Comparison of ENCODE assay signal across 11 mouse cellular contexts in the genomic region with DNA sequence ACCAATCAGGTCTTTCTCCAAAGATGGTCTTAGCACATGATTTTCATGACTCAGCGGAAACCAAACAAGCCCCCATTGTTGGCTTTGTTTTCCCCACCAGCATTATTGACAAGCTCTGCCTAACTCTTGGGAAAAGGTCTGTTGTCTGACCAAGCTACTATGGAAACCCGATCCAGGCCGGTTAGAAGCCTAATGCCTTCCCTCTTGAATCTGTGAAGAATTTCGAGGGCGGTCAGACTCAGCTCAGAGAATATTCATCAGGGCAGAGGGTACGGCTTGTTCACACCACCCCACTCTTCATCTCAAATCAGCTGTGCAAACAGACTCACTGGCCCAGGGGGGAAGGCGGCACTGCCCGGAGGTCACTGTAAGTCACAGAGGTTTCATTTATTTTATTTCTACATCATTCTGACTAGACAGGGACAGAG.
DNase-seq lines count a peak whose midpoint lies in the region; ATAC-seq and TF ChIP-seq lines count a peak whose summit lies in the region.
"Had no signal": no experiment of that assay in that cellular context is flagged by ENCODE, and none has a peak within 500 bp of the region (broad histone marks: within the 10 kb centered on the region; RNA-seq: fewer than 3 reads in every experiment).

No protein-coding gene starts in this region.

- H3K9me3 ChIP-seq in forebrain, embryonic 13.5 days (replicated peaks): no peaks in the 10 kb centered on the region
- no peaks in the 10 kb centered on the region for H3K9me3 ChIP-seq in liver, embryonic 11.5 days (ENCODE audit: control insufficient read depth, low read length)
- no peaks in the 10 kb centered on the region for H3K9me3 ChIP-seq in stomach, postnatal 0 days (ENCODE audit: control insufficient read depth, low read length)

- H3K9ac ChIP-seq in forebrain, embryonic 13.5 days: no peak overlapping the region
- no peak overlapping the region for H3K9ac ChIP-seq in liver, embryonic 11.5 days (ENCODE audit: low read depth, low read length)
- no peak overlapping the region for H3K9ac ChIP-seq in stomach, postnatal 0 days (ENCODE audit: low read length)

- H3K36me3 ChIP-seq in forebrain, embryonic 13.5 days (ENCODE audit: poor library complexity, severe bottlenecking): no peaks in the 10 kb centered on the region
- H3K36me3 ChIP-seq in liver, embryonic 11.5 days (ENCODE audit: control insufficient read depth, insufficient read depth, low read length): no peaks in the 10 kb centered on the region
- H3K36me3 ChIP-seq in stomach, postnatal 0 days (ENCODE audit: control insufficient read depth, insufficient read depth, low read length): no peaks in the 10 kb centered on the region

- intact Hi-C loops in left cerebral cortex, adult 2 months (cut with DNase I): no loop called here
- intact Hi-C loops in left cerebral cortex, postnatal 4 days (cut with DNase I): no loop called here

- 15% methylated on average over 8 of the region's 8 CpGs for WGBS in forebrain, embryonic 13.5 days
- WGBS in liver, embryonic 11.5 days: 55% methylated on average over 8 of the region's 8 CpGs
- WGBS in stomach, postnatal 0 days: 30% methylated on average over 8 of the region's 8 CpGs

- H3K4me1 ChIP-seq in forebrain, embryonic 13.5 days: peaks cover 13% of the 10 kb centered on the region
- H3K4me1 ChIP-seq in liver, embryonic 11.5 days (replicated peaks; ENCODE audit: control insufficient read depth, insufficient read depth, low read length): no peaks in the 10 kb centered on the region
- H3K4me1 ChIP-seq in stomach, postnatal 0 days (replicated peaks; ENCODE audit: control insufficient read depth, insufficient read depth): no peaks in the 10 kb centered on the region
- H3K4me1 ChIP-seq: megakaryocyte, embryonic 14.5 days had no signal

- no peak overlapping the region for H3K4me3 ChIP-seq in left cerebral cortex, adult 2 months
- H3K4me3 ChIP-seq in forebrain, embryonic 13.5 days: no peak overlapping the region
- H3K4me3 ChIP-seq in liver, embryonic 11.5 days (ENCODE audit: low read depth, low read length): no peak overlapping the region
- no peak overlapping the region for H3K4me3 ChIP-seq in stomach, postnatal 0 days (ENCODE audit: low read depth, low read length)
- H3K4me3 ChIP-seq: megakaryocyte, embryonic 14.5 days had no signal

- no peaks in the 10 kb centered on the region for H3K27me3 ChIP-seq in forebrain, embryonic 13.5 days
- no peaks in the 10 kb centered on the region for H3K27me3 ChIP-seq in liver, embryonic 11.5 days (replicated peaks; ENCODE audit: control insufficient read depth, insufficient read depth, low read length)
- no peaks in the 10 kb centered on the region for H3K27me3 ChIP-seq in stomach, postnatal 0 days (ENCODE audit: control insufficient read depth, insufficient read depth, low read length)
- H3K27me3 ChIP-seq: megakaryocyte, embryonic 14.5 days had no signal

- TF ChIP-seq CTCF in left cerebral cortex, adult 2 months (IDR thresholded peaks at IDR 0.05): no peak
- TF ChIP-seq CTCF in stomach, postnatal 0 days (IDR thresholded peaks at IDR 0.05; ENCODE audit: low read depth): no peak

- ATAC-seq in forebrain, embryonic 13.5 days: peak; percentile 53; the same call in 1 of the 2 replicates
- no peak for ATAC-seq in liver, embryonic 11.5 days (replicated peaks; ENCODE audit: low FRiP score)
- 0 out of 2 replicates have a peak, but pooled peaks have one; percentile 21 for ATAC-seq in stomach, postnatal 0 days (ENCODE audit: low FRiP score, low TSS enrichment)

- no peak for TF ChIP-seq EP300 in stomach, postnatal 0 days (optimal IDR thresholded peaks at IDR 0.05)

- peak overlapping the region; percentile 28; the same call in 1 of the 2 replicates for H3K27ac ChIP-seq in left cerebral cortex, adult 2 months
- no peak overlapping the region for H3K27ac ChIP-seq in forebrain, embryonic 13.5 days
- H3K27ac ChIP-seq in liver, embryonic 11.5 days (ENCODE audit: low read depth, low read length): no peak overlapping the region
- no peak overlapping the region for H3K27ac ChIP-seq in stomach, postnatal 0 days (replicated peaks)

- peak overlapping the region; percentile 36 for H3K4me2 ChIP-seq in forebrain, embryonic 13.5 days
- peak overlapping the region; percentile 12; the same call in 1 of the 2 replicates for H3K4me2 ChIP-seq in liver, embryonic 11.5 days
- H3K4me2 ChIP-seq in stomach, postnatal 0 days (replicated peaks; ENCODE audit: low read depth): no peak overlapping the region

- no peak for DNase-seq in left cerebral cortex, adult 2 months (ENCODE audit: extremely low spot score in 1 of 2, low spot score in 2 of 2)
- DNase-seq in left cerebral cortex, postnatal 4 days: no peak
- DNase-seq in liver, embryonic 11.5 days (ENCODE audit: low spot score): no peak
- DNase-seq in stomach, postnatal 0 days (ENCODE audit: low spot score): no peak
- DNase-seq in spleen, postnatal 4 days (ENCODE audit: low spot score in 2 of 2): no peak
- no peak for DNase-seq in urinary bladder, postnatal 36 days (ENCODE audit: low spot score in 2 of 2)
- no peak for DNase-seq in urinary bladder, postnatal 25 days (ENCODE audit: low spot score)
- DNase-seq: gastrocnemius, postnatal 36 days; kidney, postnatal 36 days had no signal
